Mouse (Mus musculus) lung, adult 2 months (tissue): ENCODE measurements around the gene Synpr.

Source experiments
- CTCF ChIP-seq: fragments of 200-500 bp; IDR thresholded peaks from 2 replicates; pipeline ENCODE4 v1.5.1; 2011; ENCODE audit warnings: mild to moderate bottlenecking, low read length, control low read depth; ENCODE audit not compliant: insufficient read depth
- POLR2A ChIP-seq: fragments of 200-500 bp; IDR thresholded peaks from 2 replicates; pipeline ENCODE4 v1.6.1; 2011; ENCODE audit warnings: low read depth, mild to moderate bottlenecking, control low read depth, low read length, borderline replicate concordance; ENCODE audit errors: extremely low read depth

- TF ChIP-seq CTCF (no peak), POLR2A (no peak)
These were observed 104.5 kb downstream of the Synpr start for GRCm38 (mm10) chr14:13389081-13389480.
